Mouse (Mus musculus) hindbrain, embryonic 16.5 days (tissue): Measurements from ENCODE around the gene Wipf1. TPM values are rescaled to one million over a fixed set of nuclear protein-coding genes. Genes with fewer than 3 reads are reported as not detected.

Source experiments
- ATAC-seq: fragments of 200-750 bp; cut with Nextera tagmentation; 2 replicates; pipeline ENCODE4 v1.8.0; 2017; ENCODE audit warnings: moderate TSS enrichment, moderate library complexity
- H3K27ac ChIP-seq: fragments of 300-500 bp; sonication (generic); 2 replicates; pipeline ENCODE4 v1.5.1; 2014; ENCODE audit warnings: low read depth, mild to moderate bottlenecking, control low read depth, low read length, moderate library complexity
- H3K27me3 ChIP-seq: fragments of 300-500 bp; sonication (generic); replicated peaks from 2 replicates; pipeline ENCODE4 v1.6.1; 2014; ENCODE audit warnings: low read length; ENCODE audit not compliant: control insufficient read depth, insufficient read depth
- H3K36me3 ChIP-seq: fragments of 300-500 bp; sonication (generic); 2 replicates; pipeline ENCODE4 v1.6.1; 2014; ENCODE audit warnings: mild to moderate bottlenecking, low read length, moderate library complexity, mixed read lengths; ENCODE audit not compliant: control insufficient read depth, insufficient read depth
- H3K4me1 ChIP-seq: fragments of 300-500 bp; sonication (generic); 2 replicates; pipeline ENCODE4 v1.6.1; 2014; ENCODE audit warnings: low read depth, low read length; ENCODE audit not compliant: control insufficient read depth, insufficient read depth
- H3K4me2 ChIP-seq: fragments of 300-500 bp; sonication (generic); 2 replicates; pipeline ENCODE4 v1.6.1; 2014; ENCODE audit warnings: mild to moderate bottlenecking, low read length, control low read depth, moderate library complexity
- H3K4me3 ChIP-seq: fragments of 300-500 bp; sonication (generic); 2 replicates; pipeline ENCODE4 v1.5.1; 2014; ENCODE audit warnings: mild to moderate bottlenecking, low read length, control low read depth, moderate library complexity
- H3K9ac ChIP-seq: fragments of 300-500 bp; sonication (generic); 2 replicates; pipeline ENCODE4 v1.6.1; 2014; ENCODE audit warnings: low read depth, mild to moderate bottlenecking, control low read depth, low read length, moderate library complexity
- H3K9me3 ChIP-seq: fragments of 300-500 bp; sonication (generic); 2 replicates; pipeline ENCODE4 v1.6.1; 2014; ENCODE audit warnings: mild to moderate bottlenecking, low read length, moderate library complexity; ENCODE audit not compliant: control insufficient read depth
- WGBS: fragments of 180-500 bp; shearing (Covaris S2); extraction: QIAGEN DNeasy Blood & Tissue Kit; methylation state at CpG from one replicate; pipeline ENCODE4 v1.1.7; 2014; 5-methylcytosine and 5-hydroxymethylcytosine counted together
- polyA plus RNA-seq: library from polyadenylated mRNA; unstranded; fragments of >200 nt; fragmentation: Nextera tagmentation; extraction: Ambion mirVana; gene quantifications from 2 replicates; pipeline ENCODE4 v1.2.1, GENCODE M21; 2015

The Wipf1 gene
- polyA plus RNA-seq, 1 experiment from 2014 or later = 2.4 TPM

DNA sequence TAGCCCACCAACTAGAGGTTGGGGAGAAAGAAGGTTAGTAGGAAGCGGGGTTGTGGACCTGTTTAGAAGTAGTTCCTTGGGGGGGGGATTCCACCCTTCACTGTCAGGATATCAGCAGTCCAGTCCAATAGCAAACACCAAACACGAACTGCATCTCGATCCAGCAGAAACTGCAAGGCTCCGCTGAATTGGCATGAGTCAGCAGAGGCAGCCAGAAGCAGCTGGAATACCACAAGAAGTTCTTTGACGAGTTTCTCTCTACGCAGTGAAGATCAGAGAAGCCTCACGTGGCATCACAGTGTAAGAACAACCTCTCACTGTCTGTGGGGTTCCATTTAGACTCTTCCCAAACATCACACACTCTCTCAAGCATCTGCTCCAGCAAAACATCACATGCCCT, 124.6 kb downstream of the Wipf1 start:
- WGBS = 87% methylated on average over 7 of the region's 7 CpGs
- no peak for ATAC-seq
- no peaks in the 10 kb centered on the region for H3K27me3 ChIP-seq
- no peak overlapping the region for H3K27ac ChIP-seq
- no peak overlapping the region for H3K4me3 ChIP-seq
- H3K4me2 ChIP-seq = no peak overlapping the region
- H3K4me1 ChIP-seq = no peaks in the 10 kb centered on the region
- H3K36me3 ChIP-seq = no peaks in the 10 kb centered on the region
- H3K9me3 ChIP-seq = no peaks in the 10 kb centered on the region
- H3K9ac ChIP-seq = no peak overlapping the region

DNA sequence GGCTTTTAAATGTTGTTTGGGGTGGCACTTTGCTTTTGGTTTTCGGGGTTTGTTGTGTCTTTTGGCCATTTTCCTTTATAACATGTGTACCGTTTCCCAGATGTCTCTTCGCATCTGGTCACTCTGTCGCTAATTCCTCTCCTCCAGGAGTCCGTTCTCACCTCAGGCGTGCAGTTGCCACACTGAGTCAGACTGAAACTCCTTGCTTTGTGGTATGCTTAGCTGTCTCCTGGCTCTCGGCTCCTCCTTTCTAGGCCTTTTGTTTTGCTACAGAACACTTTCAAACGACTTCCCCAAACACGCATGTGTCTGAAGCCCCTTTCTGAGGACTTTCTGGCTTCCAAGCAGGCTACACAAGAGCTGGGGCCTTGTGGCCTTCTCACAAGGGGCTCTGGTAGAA, 125.1 kb downstream of the Wipf1 start:
- H3K9me3 ChIP-seq = no peaks in the 10 kb centered on the region
- no peaks in the 10 kb centered on the region for H3K27me3 ChIP-seq
- H3K4me3 ChIP-seq = no peak overlapping the region
- 85% methylated on average over 9 of the region's 9 CpGs for WGBS
- H3K36me3 ChIP-seq = no peaks in the 10 kb centered on the region
- no peaks in the 10 kb centered on the region for H3K4me1 ChIP-seq
- H3K9ac ChIP-seq = no peak overlapping the region
- no peak overlapping the region for H3K27ac ChIP-seq
- ATAC-seq = no peak
- H3K4me2 ChIP-seq = no peak overlapping the region

DNA sequence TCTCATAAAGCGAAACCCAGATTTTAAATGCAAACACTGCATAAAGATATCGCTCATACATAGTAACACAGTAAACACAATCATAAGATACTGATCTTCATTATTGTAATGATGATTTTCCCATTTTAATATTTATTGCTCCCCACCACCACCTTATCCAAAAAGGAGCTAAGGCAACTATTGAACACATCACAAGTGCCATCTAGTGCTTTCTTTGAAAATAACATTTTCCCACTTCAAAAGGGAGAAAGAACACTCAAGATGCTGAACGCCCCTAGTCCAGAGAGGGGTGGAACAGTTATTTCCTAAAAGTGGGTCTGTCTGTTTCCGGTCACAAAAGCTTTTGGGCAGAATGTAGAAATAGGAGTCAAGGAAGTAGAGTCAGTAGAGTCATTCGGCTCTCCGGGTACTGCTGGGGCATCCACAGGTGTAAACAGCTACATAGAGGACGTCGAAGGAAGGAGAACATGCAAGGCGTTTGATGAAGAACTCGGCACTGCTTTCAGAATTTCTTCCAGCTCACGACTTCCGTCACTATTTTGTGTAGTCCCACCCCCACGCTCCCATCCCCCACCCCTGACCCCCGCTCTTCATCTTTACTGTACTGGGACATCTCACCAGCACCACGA, 126.0 kb downstream of the Wipf1 start:
- Histone ChIP-seq H3K9ac (no peak overlapping the region), H3K4me2 (no peak overlapping the region), H3K36me3 (no peaks in the 10 kb centered on the region), H3K4me3 (no peak overlapping the region), H3K4me1 (no peaks in the 10 kb centered on the region), H3K27me3 (no peaks in the 10 kb centered on the region), H3K27ac (no peak overlapping the region), H3K9me3 (no peaks in the 10 kb centered on the region)
- no peak for ATAC-seq
- WGBS = 85% methylated on average over 15 of the region's 15 CpGs

DNA sequence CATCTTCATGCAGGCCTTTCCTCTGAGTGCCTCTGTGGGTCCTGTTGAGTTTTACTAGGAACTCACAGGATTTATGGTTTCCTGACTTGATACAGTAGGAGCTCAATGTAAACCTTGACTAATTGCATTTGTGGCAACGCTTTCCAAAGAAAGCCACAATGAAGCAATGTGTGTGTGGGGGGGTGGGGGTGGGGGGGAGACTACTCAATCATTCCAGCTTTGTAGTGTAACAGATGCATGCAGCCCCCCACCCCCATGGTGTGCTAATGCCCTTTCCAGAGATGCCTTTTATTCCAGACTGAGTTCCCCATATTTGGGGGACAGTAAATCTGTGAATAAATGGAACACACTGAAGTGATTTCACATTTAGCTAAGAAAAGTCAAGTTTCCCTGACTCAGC, 127.8 kb downstream of the Wipf1 start:
- no peak overlapping the region for H3K4me3 ChIP-seq
- ATAC-seq = no peak

DNA sequence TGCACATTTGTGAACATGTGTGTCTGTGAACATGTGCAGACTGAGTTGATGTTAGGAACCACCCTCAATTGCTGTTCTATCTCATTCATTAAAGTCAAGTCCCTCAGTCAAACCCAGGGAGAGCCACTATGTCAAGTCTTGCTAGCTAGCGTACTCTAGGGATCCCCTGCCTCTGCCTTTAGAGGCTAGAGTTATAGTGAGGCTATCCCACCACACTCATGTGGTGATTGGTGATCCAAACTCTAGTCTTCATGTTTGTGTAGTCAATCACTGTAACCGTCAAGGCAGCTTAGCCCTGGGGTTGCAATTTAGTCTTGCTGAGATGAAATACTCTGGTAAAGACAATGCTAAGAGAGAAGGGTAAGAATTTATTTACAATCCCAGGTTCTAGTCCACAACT, 132.1 kb downstream of the Wipf1 start:
- no peaks in the 10 kb centered on the region for H3K4me1 ChIP-seq
- no peak overlapping the region for H3K4me3 ChIP-seq
- H3K27me3 ChIP-seq = no peaks in the 10 kb centered on the region
- H3K9ac ChIP-seq = no peak overlapping the region
- no peak overlapping the region for H3K27ac ChIP-seq
- WGBS = 92% methylated on average over 2 of the region's 2 CpGs
- no peaks in the 10 kb centered on the region for H3K9me3 ChIP-seq
- no peak for ATAC-seq
- H3K36me3 ChIP-seq = no peaks in the 10 kb centered on the region
- no peak overlapping the region for H3K4me2 ChIP-seq

More for the DNA sequence above, 127.8 kb downstream of the Wipf1 start:
- no peak overlapping the region for H3K9ac ChIP-seq
- no peaks in the 10 kb centered on the region for H3K9me3 ChIP-seq
- H3K36me3 ChIP-seq = no peaks in the 10 kb centered on the region
- H3K4me1 ChIP-seq = no peaks in the 10 kb centered on the region
- H3K27ac ChIP-seq = no peak overlapping the region
- 26% methylated on average over 1 of the region's 1 CpGs for WGBS
- H3K4me2 ChIP-seq = no peak overlapping the region
- H3K27me3 ChIP-seq = no peaks in the 10 kb centered on the region

DNA sequence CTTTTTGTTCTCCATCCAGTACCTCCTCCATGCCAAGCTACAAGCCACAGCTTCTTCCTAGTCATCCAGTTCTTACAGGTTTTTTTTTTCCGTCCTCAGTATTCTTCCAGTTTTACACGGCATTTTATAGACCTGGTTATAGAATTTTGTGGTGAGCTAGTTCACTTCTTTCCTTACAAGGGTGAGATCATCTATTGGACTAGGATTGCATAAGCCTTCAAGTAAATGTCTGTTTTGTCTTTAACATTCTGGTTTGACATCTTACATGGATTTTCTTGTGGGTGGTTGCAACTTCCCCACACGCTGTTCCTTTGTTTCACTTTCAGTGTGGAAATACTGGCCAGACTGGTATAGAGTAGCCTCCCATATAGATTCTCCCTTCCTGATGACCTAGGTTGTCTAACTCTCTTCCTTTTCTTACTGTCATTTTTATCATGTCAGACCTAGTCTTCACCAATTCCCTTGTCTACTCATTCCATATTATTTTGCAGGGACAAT, 132.7 kb downstream of the Wipf1 start:
- Histone ChIP-seq H3K9me3 (no peaks in the 10 kb centered on the region), H3K4me1 (no peaks in the 10 kb centered on the region), H3K4me3 (no peak overlapping the region), H3K27ac (no peak overlapping the region), H3K9ac (no peak overlapping the region), H3K27me3 (no peaks in the 10 kb centered on the region), H3K4me2 (no peak overlapping the region), H3K36me3 (no peaks in the 10 kb centered on the region)
- no peak for ATAC-seq
- 89% methylated on average over 3 of the region's 3 CpGs for WGBS

DNA sequence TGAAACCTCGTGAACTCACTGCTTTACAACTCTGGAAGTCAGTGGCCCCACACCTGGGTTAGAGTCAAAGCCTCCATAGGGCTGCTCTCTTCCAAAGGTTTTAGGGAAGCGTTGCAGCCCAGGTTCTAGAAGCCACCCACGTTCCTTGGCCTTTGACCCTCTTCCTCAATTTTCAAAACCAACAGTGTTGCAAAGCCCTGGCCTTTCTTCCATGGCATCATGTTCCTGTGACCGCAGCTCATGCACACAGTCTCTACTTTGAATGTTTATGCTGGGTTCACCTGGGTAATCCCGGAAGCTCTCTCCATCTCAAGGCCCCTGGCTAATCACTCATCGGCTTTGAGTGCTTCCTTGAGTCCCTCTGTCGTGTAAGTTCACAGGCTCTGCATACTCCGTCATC, 134.0 kb downstream of the Wipf1 start:
- H3K4me1 ChIP-seq = no peaks in the 10 kb centered on the region
- ATAC-seq = no peak
- H3K36me3 ChIP-seq = no peaks in the 10 kb centered on the region
- no peak overlapping the region for H3K4me3 ChIP-seq
- H3K27ac ChIP-seq = no peak overlapping the region
- 85% methylated on average over 8 of the region's 8 CpGs for WGBS
- no peaks in the 10 kb centered on the region for H3K27me3 ChIP-seq
- H3K9me3 ChIP-seq = no peaks in the 10 kb centered on the region
- H3K4me2 ChIP-seq = no peak overlapping the region
- H3K9ac ChIP-seq = no peak overlapping the region

DNA sequence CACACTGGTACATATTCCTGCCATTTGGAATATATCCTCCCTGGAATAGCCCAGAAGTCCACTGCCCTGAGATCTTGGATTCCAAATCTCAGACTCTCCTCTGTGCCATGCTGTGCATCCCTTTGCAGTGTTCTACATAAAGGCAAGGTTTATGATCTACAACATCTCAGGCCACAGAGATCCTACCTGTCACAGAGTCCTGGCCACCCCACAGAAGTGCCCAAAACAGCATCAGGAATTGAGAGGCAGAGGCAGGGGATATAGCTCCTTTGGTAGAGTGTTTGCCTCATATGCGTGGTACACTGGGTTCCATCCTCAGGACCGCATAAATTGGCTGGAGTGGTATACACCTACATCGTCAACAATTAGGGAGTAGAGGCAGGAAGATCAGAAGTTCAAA, 135.1 kb downstream of the Wipf1 start:
- no peak overlapping the region for H3K27ac ChIP-seq
- no peaks in the 10 kb centered on the region for H3K27me3 ChIP-seq
- H3K4me1 ChIP-seq = no peaks in the 10 kb centered on the region
- no peak overlapping the region for H3K9ac ChIP-seq
- no peaks in the 10 kb centered on the region for H3K9me3 ChIP-seq
- 93% methylated on average over 3 of the region's 3 CpGs for WGBS
- H3K4me3 ChIP-seq = no peak overlapping the region
- H3K36me3 ChIP-seq = no peaks in the 10 kb centered on the region
- no peak overlapping the region for H3K4me2 ChIP-seq
- ATAC-seq = no peak

DNA sequence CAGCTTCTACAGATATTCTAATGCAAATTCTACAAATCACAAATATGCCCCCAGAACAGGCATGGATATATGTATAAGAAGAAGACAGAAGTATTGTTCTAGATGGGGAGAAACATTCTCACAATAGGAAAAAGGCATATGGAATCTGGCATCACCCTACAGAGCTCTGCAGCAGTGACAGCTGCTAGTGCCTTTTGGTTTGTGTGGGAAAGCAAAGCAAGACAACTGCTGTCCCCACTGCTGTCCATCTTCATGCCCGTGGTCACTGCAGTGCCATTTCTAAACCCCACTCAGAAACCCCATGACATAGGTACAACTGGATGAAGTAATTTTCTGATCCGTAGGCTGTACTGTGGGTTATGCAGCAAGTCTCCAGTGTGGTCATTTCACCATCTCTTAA, 136.8 kb downstream of the Wipf1 start:
- no peak overlapping the region for H3K9ac ChIP-seq
- ATAC-seq = no peak
- H3K27me3 ChIP-seq = no peaks in the 10 kb centered on the region
- 78% methylated on average over 2 of the region's 2 CpGs for WGBS
- no peaks in the 10 kb centered on the region for H3K4me1 ChIP-seq
- H3K36me3 ChIP-seq = no peaks in the 10 kb centered on the region
- H3K27ac ChIP-seq = no peak overlapping the region
- no peaks in the 10 kb centered on the region for H3K9me3 ChIP-seq
- no peak overlapping the region for H3K4me2 ChIP-seq
- no peak overlapping the region for H3K4me3 ChIP-seq

DNA sequence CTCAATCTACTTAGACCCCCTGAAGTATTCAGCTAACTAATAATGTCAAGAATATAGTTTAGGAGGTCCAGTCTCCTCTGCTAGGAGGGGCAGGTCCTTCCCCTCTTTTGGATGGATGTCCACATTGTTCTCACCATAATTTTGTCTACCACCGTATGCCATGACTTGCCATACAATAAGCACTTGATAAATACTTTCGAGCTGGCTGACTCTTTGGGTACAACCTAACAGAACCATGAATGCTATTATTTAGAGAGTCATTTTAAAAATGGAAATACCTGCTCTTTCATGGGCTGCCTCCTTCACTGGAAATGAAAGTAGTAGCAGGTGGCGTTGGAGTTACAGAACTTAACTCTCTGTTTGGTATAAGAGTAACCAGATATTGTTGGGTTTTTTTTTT, 139.6 kb downstream of the Wipf1 start:
- Histone ChIP-seq H3K27me3 (no peaks in the 10 kb centered on the region), H3K4me3 (no peak overlapping the region), H3K9ac (no peak overlapping the region), H3K9me3 (no peaks in the 10 kb centered on the region), H3K4me2 (no peak overlapping the region), H3K27ac (no peak overlapping the region), H3K36me3 (no peaks in the 10 kb centered on the region), H3K4me1 (peaks cover 6% of the 10 kb centered on the region; the same call in 1 of the 2 replicates)
- ATAC-seq = no peak
- WGBS = 91% methylated on average over 3 of the region's 3 CpGs
